Mouse (Mus musculus) natural killer cell, adult 2 months (primary cell): Measurements from ENCODE around the gene Rflnb.
A peak's percentile ranks its signal among the peaks of the same experiment; 100 is the strongest.

Experiments used
- DNase-seq, 2 experiments: peaks; one replicate each; pipeline ENCODE4 v3.0.0; 2022; ENCODE audit warnings: low spot score in 2 of 2

Gene Rflnb

DNA sequence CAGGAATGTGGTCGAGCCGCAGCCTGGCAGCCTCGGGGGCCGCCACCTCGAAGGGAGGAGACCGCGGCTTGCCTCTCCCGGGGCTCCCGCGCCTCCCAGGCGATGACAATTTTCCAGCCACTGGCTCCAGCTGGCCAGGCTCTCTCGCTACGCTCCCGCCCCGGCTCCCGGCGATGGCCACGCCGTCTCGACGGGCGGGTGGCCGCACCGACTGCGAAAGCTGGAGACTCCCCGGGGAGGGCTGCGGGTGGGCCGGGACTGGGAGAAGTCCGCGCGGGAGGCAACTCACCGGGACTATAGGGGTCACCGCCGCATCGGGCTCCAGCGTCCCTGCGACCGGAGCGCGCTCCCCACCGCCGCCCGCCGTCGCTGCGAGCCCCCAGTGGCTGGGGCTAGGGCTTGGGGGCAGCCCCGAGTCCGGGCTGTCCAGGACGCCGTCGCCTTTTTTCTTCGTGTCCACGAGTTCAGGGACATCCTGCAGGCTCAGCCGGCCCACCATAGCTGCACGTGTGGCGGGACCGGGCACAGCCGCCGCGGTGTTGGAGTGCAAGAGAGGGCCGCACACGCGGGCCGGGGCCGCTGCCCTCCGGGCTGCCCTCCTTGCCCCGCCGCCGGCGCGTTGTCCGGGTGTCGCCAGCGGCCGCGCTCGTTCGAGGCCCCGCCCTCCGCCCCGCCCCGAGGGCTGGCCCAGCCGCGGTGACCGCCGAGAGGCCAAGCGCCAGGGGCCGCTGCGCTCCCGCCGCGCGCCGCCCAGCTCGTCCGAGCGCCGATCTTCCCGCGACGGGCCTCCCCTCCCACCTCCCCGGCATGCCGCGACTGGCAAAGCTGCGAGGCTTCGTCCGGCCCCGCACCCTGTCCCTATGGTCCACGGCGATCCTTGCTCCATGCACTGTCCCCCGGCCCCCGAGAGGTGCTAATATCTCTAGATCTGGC lies at the start of gene Rflnb:
TSS of gene Rflnb (minus strand) at position 644 of the 933 bp plus-strand sequence.
- peak; percentile 69 to 71 for DNase-seq

DNA sequence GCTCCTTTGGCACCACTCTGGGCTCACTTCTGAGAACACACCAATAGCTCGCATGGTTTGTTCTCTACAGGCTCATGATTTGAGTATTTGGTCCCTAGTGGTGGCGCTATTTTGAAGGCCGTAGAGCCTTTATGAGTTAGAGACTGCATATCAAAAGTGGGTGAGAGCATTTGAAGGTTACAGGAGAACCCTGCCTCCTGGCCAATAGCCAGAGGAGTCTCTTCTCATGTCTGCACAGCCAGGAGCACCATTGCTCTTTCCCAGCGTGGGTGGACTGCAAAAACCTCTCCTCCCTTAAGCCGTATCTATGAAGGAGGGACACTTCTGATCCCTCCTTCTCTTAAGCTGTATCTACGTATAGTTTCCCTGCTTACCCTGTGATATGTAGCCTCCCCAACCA lies 49.8 kb upstream of the Rflnb start:
- DNase-seq, result no peak

DNA sequence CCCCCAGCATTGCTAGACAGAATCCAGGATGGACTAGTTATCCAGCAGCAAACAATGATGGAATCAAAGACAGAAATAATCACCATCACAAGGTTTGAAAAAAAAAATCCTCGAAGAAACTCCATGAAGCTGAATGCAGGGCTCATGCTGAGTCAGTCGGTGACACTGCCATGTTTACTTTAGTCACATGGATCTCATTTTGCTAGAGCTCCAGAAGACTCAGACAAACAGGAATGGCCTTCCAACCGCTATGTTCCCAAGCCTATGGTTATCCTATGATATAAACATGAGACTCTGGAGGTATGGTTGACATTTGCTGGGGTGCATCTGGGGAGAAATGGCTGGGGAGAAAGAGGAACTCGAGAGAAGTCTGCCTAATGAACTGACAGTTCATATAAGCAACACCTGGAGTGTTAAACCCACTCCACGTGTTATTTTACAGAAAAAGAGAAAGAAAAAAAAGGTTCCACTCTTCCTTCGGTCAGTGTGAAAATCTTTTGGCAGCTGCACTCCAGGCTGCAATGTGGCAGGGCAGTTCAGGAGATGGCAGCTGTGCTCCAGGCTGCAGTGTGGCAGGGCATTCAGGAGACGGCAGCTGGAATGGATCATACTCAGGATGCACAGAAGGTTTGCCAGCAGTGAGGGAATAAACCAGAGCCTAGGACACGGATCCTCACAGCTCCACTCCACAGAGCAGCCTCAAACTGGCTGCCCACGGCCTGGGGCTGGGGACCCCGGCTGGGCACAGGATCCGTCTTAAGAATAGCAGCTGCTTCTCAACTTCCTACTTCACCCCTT lies 46.9 kb upstream of the Rflnb start:
- DNase-seq, result no peak

DNA sequence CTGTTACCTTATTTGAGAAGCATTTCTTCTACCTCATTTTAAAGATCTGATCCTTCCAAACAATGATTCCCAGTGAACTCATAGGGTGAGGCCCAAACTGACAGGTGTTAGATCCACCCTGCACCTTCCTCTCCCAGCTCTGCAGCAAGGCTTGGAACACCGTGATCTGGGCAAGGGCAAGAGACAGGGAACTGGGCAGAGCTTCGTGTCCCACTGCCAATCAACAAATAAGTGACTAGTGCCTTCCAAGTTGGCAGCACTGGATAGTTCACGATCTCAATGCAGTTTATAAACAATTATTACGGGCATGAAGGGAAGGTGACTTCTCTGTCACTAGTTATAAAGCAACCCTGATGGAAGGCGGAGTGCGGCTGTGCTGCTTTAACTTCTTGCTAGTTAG lies 42.2 kb upstream of the Rflnb start:
- no peak for DNase-seq

DNA sequence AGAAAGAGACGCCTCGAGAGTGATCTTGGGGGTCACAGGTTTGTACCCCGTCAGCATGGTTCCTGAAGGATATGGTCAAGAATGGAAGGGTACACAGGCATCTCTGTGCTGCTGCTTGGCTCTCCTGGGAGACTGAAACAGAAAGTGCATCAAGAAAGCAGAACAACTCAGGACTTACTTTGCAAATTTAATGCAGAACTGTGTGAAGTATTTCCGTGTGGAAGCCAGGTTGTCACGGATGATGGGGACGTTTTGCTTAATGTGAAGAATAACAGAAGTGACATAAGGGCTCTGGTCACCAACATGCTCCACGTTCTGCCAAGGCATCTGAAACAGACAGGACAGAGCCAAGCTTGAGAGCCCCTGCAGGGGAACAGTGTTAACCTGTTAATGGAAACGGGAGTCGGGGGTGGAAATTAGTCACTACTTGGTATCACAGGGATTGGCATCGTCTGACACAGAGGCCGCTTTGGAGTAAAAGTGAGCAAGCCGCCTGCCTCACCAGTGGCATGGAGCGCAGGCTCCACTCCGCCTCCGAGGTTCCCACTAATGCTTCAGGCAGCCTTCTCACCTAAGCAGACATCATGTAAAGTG lies 39.1 kb upstream of the Rflnb start:
- peak in 1 of 2 experiments; percentile 13 for DNase-seq

DNA sequence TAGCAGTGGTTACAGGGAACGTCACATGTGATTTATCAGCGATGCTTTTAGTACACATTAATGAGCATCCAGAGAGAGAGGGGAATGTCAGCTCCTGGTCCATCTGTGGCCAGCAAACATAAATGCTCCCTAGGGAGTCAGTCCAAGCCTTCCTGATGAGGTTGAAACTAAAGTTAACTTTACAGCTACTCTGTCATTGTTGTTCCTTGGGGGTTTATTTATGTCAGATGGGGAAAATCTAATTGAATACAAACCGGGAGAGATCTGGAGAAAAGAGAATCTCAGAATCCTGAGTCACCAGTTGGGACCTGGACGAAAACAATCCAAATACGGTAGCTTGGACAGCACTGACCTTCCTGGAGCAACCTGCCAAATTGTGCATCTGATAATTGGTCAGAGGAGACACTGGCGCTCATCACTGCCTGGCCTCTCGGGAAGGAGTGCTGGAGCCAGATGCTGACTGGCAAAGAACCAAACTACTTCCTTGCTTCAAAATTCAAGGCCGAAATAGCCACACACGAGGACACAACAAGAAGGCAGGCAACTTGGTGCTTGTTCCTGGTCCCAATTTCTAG lies 38.0 kb upstream of the Rflnb start:
- DNase-seq, result no peak

DNA sequence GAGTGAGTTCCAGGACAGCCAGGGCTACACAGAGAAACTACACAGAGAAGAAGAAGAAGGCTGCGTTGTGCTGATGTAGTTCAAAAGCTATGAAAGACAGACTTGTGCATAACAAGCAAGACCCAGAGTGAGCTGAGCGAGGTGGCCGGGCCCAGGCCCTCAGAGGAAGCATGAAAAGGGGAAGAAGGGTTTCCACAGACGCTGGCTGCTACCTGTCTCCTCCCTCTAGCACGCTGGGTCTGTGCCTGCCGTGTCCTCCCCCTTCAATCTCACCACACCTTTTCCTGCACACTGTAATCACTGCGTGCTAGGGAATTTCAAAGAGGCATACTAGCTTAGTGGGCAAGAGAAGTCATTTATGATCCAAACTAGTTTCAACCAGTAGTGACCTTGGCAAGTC lies 36.8 kb upstream of the Rflnb start:
- peak in 1 of 2 experiments; percentile 7 for DNase-seq

DNA sequence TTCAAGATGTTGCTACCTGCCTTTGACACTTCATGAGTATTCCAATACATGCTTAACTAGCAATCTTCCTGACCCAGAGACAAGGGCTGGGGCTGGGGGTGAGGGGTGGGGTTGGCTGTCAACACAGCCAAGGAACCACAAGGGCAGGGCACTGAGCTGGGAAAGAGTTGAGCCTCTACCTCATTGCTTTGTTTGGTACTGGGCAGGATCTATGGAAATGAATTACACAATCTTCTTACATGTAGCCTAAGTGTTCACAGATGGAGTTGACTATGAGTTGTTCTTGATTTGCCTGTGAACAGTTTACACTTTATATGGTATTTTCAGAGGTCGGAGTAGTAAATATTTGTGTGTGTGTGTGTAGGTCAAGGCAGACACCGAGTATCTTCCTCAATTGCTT lies 33.3 kb upstream of the Rflnb start:
- DNase-seq, result no peak

DNA sequence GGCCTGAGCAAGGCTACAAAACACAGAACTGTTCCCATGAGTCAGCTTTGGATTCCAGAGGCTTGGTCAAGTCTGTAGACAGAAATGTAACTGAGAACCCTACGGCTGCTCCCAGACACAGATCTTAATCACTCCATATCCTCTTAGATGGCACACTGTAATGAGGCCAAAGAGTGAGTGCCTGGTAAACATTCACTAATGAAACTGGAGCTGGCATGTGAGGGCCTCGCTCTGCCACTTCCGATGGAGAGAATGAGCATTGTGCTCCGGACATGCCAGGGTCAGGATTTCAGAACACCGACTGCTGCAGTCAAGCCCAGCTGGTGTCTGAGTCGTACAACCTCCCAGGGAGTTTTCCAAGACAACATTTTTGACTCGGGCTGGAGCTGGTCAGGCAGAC lies 32.4 kb upstream of the Rflnb start:
- DNase-seq, result no peak

DNA sequence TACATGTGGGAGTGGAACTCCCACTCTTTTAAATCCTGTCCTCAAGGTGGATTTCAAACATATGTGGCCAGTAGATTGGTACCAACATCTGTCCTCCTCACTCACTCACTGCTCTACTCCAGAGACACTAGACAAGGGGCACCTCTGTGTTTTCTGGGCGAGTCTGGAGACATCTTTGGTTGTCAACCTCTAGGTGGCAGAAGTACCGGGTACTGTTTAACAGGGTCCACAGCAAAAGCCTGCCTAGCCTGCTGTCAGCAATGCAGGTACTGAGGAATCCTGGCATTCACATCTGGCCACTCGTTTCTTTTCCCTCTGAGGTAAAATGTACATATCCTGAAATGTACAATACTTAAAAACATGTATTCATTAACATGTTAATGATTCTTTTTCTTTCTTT lies 28.9 kb upstream of the Rflnb start:
- no peak for DNase-seq

DNA sequence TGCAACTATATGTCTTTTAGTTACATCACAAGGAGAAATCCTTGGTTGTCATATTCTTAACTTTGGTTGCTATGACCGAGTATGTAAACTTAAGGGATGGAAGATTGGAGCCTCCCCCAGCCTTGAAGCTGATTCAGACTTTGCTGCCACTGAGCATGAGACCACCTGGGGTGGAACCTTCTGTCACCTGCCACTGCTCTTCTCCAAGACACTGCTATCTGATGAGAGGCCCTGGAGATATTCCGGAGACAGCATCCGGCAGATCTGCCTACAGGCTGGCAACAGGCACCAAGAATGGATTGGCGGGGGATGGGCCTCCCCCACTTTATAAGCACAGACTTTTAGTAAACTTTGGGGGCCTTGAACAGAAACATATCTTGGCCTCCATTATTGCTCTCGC lies 24.9 kb upstream of the Rflnb start:
- DNase-seq, result no peak

DNA sequence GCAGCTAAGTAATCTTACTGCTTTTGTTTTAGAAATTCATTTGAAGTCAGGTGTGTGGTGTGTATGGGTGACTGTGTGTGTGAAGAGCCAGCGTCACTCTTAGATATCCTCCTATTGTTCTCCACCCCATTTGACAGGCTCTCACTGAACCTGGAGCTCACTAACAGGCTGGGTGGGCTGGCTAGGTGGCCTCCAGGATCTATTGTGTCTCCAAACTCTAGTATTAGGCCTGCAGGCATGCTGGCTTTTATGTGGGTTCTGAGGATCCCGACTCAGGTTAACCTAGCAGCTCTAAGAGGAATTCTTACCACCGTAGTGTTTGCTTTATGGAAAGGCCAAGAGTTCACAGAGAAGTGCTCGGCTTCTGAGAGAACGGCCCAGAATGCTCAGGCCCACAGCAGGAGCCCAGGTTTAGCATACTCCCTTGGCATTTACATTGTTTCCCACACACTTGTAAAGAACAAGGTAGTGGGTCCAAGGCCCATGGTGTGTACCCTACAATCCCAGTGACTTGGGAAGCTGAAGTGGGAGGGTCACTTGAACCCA lies 23.5 kb upstream of the Rflnb start:
- DNase-seq, result no peak

DNA sequence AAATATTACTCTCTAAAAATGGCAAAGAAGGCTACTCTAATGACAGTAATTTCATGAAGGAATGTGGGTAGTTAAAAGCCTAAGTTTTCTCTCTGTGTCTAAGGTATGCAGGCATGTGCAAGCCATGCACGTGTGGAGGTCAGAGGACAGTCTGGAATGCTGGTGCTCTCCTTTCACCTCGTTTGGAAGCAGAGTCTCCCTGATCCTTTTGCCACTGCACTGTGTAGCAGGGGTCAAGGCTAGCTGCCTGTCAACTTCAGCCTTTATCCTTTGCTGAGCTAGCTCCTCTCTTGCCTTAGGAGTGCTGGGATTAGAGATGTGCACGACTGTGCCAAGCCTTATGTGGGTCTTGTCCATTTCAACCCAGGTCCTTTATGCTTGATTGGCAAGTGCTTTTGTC lies 22.9 kb upstream of the Rflnb start:
- DNase-seq, result no peak

DNA sequence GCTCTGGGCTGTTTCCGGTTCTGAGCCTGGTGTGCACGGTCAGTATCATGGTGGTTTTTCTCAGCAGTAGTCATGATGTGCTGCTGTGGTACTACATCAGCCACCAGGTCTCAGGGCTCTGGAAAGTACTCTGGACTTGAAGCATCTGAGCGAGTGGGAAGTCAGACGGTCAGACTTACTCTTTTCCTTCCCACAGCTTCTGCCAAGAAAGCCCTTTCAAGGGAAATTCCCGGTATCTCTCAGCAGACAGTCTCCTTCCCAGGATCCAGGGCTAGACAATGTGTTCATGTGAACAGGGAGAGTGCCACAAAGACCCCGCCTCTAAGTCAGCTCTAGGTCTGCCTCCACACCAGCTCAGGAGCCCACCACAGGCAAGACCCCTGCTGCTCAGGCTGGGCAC lies 17.8 kb upstream of the Rflnb start:
- DNase-seq, result no peak

DNA sequence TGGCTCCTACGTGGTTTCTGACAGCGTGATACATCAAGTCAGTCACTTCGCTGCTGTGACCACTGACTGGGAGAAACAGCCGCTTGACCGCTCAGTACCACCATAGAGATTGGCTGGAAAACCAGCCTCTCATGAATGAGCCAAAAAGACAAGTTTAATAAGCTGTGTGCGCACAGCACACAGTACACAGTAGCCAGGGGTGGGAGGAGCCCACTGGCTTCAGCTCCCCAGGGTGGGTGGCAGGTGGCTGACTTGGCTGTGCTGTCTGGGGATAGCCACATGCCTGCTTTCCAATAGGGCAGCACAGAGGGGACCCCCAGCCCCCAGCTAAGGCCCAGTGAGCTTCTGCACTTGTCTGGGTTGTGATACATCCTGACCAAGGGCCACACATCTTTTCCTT lies 16.9 kb upstream of the Rflnb start:
- DNase-seq, result no peak

DNA sequence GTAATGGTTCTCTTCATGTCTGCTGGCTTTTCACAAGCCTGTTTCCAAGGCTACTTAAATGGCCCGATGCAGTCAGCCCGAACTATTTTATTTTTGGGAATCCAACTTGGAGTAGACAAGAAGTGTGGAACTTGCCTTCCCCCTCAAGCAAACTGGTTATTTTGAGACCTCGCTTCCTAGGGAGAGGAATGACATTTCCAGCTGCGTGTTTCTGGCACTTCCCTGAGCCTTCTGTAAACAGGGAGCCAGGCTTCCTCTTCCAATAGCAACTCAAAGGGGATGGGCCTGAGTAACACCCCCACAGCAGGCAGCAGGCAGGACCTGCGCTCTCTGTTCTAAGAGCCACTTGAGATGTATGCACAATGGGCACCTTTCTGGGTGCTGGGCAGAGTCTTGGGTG lies 15.3 kb upstream of the Rflnb start:
- no peak for DNase-seq

DNA sequence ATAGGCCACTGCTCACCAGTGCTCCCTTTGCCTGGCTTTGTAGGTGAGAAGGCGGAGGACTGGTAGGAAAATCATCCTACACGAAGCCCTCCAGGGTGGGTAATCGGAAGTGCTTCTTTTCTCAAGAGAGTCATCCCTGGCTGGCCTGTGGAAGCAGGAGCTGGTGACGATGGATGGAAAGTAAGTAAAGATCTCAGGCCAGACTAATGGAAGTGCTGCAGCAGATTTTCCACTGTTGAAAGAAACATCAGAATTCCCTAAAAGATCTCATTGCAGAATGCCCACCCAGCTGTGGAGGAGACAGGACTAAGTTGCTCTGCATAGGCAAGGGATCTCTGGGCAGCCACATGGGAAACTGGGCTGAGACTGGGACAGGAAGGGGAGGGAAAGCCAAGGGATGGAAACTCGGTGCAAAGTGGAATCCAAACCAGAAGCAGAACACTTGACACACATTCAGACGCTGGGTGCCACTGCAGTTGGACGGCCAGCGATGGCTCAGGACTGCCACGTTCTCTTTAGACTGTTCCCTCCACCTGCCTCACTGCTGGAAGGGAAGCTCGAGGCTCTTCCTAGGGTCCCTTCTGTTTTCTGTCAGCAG lies 14.6 kb upstream of the Rflnb start:
- DNase-seq, result no peak

DNA sequence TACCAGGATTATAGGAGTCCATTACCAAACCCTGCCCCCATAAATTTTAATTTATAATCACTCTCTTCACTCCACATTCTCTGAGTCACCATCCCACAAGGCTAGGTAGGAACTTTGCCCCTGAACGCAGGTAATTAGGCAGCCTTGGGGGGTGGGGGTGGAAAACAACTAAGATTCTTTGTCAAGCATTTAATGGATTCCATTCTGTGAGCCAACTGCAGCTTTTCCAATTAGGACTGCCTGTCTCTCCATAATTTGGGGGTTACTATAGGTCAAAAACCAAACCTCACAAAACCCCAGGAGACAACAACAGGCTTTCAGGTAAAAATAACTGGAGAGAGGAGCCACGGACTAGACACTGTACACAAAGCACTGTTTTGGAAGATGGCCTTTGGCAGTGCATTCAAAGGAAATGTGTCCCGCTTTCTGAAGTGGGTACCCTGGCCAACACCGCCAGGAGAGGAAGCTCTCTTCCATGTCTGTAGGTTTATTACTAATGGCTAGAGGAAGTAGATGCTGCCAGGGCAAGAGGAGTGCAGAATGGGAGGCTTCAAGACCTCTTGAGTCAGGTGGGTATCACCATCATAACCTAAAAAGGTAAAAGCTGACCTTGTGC lies 13.3 kb upstream of the Rflnb start:
- DNase-seq, result no peak

DNA sequence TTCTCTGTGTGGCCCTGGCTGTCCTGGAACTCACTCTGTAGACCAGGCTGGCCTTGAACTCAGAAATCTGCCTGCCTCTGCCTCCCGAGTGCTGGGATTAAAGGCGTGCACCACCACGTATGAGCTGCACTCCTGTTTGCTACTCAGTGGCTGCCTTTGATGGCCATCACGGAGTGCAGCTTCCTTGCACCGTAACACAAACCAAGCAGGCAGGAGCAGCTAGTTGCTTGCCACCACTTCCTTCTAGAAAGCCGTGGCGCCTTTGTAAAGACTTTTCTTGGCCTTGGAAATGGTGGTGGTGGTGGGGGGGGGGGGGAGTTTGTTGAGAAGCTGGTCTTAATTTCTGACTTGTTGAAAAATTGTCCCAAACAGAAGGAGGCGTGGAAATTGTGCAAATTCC lies 12.5 kb upstream of the Rflnb start:
- DNase-seq, result no peak

DNA sequence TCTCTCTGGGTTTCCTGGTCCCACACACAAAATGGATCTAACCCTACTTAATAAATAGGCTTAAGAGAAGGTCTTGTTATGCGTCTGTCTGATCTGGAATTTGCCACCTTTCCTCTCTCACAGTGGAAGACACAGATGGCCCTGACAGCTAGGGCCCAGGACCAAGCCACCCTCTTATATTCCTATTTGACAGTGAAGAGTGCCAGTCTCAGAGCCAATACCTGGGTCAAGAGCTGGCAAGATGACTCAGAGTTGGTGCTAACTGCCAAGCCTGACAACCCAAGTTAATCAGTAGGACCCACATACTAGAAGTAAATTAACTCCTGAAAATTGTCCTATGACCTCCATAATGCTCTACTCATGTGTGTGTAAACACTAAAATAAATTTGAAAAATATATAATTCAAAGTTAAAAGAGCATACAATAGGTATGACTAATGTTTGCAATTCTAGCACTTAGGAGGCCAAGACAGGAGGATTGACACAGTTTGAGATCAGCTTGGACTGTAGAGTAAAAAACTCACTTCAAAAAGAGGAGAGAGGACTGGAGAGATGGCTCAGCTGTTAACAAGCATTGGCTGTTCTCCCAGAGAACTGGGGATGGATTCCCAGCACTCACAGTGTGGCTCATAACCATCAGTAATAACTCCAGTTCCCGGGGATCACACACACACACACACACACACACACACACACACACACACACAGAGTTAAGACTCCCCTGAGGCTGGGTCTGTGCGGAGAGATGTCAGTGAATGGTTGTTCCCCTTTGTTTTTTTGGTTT lies 11.9 kb upstream of the Rflnb start:
- DNase-seq, result no peak
